Mouse (Mus musculus): ENCODE results near the gene Slc9a9. TPM values are rescaled to one million over a fixed set of nuclear protein-coding genes. Genes with fewer than 3 reads are reported as not detected.

Slc9a9 gene
- polyA plus RNA-seq, 1 experiment from 2014 or later = 4.4 TPM

- ATAC-seq (ENCODE audit: low read depth) = no peak
- H3K27ac ChIP-seq (ENCODE audit: low read length) = no peak overlapping the region
- H3K9ac ChIP-seq (ENCODE audit: low read length) = no peak overlapping the region
- no peaks in the 10 kb centered on the region for H3K9me3 ChIP-seq (ENCODE audit: control insufficient read depth, low read length)
- H3K4me1 ChIP-seq (replicated peaks; ENCODE audit: control insufficient read depth, insufficient read depth, low read length) = peaks cover 13% of the 10 kb centered on the region; the same call in 1 of the 2 replicates
- H3K27me3 ChIP-seq (ENCODE audit: control insufficient read depth, insufficient read depth, low read depth, low read length) = no peaks in the 10 kb centered on the region
- H3K4me3 ChIP-seq (ENCODE audit: low read length) = no peak overlapping the region
- 76% methylated on average over 3 of the region's 3 CpGs for WGBS
- no peak overlapping the region for H3K4me2 ChIP-seq (ENCODE audit: low read depth, low read length)
- no peaks in the 10 kb centered on the region for H3K36me3 ChIP-seq (ENCODE audit: control insufficient read depth, insufficient read depth, low read length)
Measured at GRCm38 (mm10) chr9:94678021-94678655, 8.4 kb downstream of the Slc9a9 start.

- ATAC-seq (ENCODE audit: low read depth) = peak; percentile 68
- Histone ChIP-seq H3K4me1 (replicated peaks; ENCODE audit: control insufficient read depth, insufficient read depth, low read length) (peaks cover 13% of the 10 kb centered on the region; the same call in 1 of the 2 replicates), H3K4me2 (ENCODE audit: low read depth, low read length) (peak overlapping the region; percentile 29), H3K4me3 (ENCODE audit: low read length) (no peak overlapping the region), H3K36me3 (ENCODE audit: control insufficient read depth, insufficient read depth, low read length) (no peaks in the 10 kb centered on the region), H3K27me3 (ENCODE audit: control insufficient read depth, insufficient read depth, low read depth, low read length) (no peaks in the 10 kb centered on the region), H3K9me3 (ENCODE audit: control insufficient read depth, low read length) (no peaks in the 10 kb centered on the region), H3K9ac (ENCODE audit: low read length) (no peak overlapping the region), H3K27ac (ENCODE audit: low read length) (no peak overlapping the region)
- 34% methylated on average over 18 of the region's 18 CpGs for WGBS
Measured at GRCm38 (mm10) chr9:94680468-94681094, 10.9 kb downstream of the Slc9a9 start.

- no peaks in the 10 kb centered on the region for H3K36me3 ChIP-seq (ENCODE audit: control insufficient read depth, insufficient read depth, low read length)
- H3K27me3 ChIP-seq (ENCODE audit: control insufficient read depth, insufficient read depth, low read depth, low read length) = no peaks in the 10 kb centered on the region
- no peak overlapping the region for H3K27ac ChIP-seq (ENCODE audit: low read length)
- H3K4me2 ChIP-seq (ENCODE audit: low read depth, low read length) = peak overlapping the region; percentile 29; the same call in 1 of the 2 replicates
- H3K9me3 ChIP-seq (ENCODE audit: control insufficient read depth, low read length) = no peaks in the 10 kb centered on the region
- no peak overlapping the region for H3K4me3 ChIP-seq (ENCODE audit: low read length)
- peaks cover 13% of the 10 kb centered on the region; the same call in 1 of the 2 replicates for H3K4me1 ChIP-seq (replicated peaks; ENCODE audit: control insufficient read depth, insufficient read depth, low read length)
- WGBS = 46% methylated on average over 8 of the region's 8 CpGs
- peak; percentile 40 for ATAC-seq (ENCODE audit: low read depth)
- no peak overlapping the region for H3K9ac ChIP-seq (ENCODE audit: low read length)
Measured at GRCm38 (mm10) chr9:94681095-94681487, 11.4 kb downstream of the Slc9a9 start.

GRCm38 (mm10) chr9:94682260-94682659 lies 12.6 kb downstream of the Slc9a9 start:
- H3K4me2 ChIP-seq (ENCODE audit: low read depth, low read length) = no peak overlapping the region
- no peak overlapping the region for H3K9ac ChIP-seq (ENCODE audit: low read length)
- H3K4me3 ChIP-seq (ENCODE audit: low read length) = no peak overlapping the region
- no peaks in the 10 kb centered on the region for H3K9me3 ChIP-seq (ENCODE audit: control insufficient read depth, low read length)
- peaks cover 13% of the 10 kb centered on the region; the same call in 1 of the 2 replicates for H3K4me1 ChIP-seq (replicated peaks; ENCODE audit: control insufficient read depth, insufficient read depth, low read length)
- no peaks in the 10 kb centered on the region for H3K36me3 ChIP-seq (ENCODE audit: control insufficient read depth, insufficient read depth, low read length)
- no peak overlapping the region for H3K27ac ChIP-seq (ENCODE audit: low read length)
- WGBS = 82% methylated on average over 2 of the region's 2 CpGs
- no peaks in the 10 kb centered on the region for H3K27me3 ChIP-seq (ENCODE audit: control insufficient read depth, insufficient read depth, low read depth, low read length)
- no peak for ATAC-seq (ENCODE audit: low read depth)

GRCm38 (mm10) chr9:94685640-94686039 lies 15.9 kb downstream of the Slc9a9 start:
- Histone ChIP-seq H3K9ac (ENCODE audit: low read length) (no peak overlapping the region), H3K9me3 (ENCODE audit: control insufficient read depth, low read length) (no peaks in the 10 kb centered on the region), H3K27me3 (ENCODE audit: control insufficient read depth, insufficient read depth, low read depth, low read length) (no peaks in the 10 kb centered on the region), H3K27ac (ENCODE audit: low read length) (no peak overlapping the region), H3K4me1 (replicated peaks; ENCODE audit: control insufficient read depth, insufficient read depth, low read length) (peaks cover 5% of the 10 kb centered on the region; the same call in 1 of the 2 replicates), H3K36me3 (ENCODE audit: control insufficient read depth, insufficient read depth, low read length) (no peaks in the 10 kb centered on the region), H3K4me2 (ENCODE audit: low read depth, low read length) (no peak overlapping the region), H3K4me3 (ENCODE audit: low read length) (no peak overlapping the region)
- WGBS = 58% methylated on average over 1 of the region's 1 CpGs
- no peak for ATAC-seq (ENCODE audit: low read depth)

- no peak overlapping the region for H3K4me2 ChIP-seq (ENCODE audit: low read depth, low read length)
- no peak overlapping the region for H3K9ac ChIP-seq (ENCODE audit: low read length)
- no peak overlapping the region for H3K4me3 ChIP-seq (ENCODE audit: low read length)
- 79% methylated on average over 2 of the region's 2 CpGs for WGBS
- no peak overlapping the region for H3K27ac ChIP-seq (ENCODE audit: low read length)
- H3K36me3 ChIP-seq (ENCODE audit: control insufficient read depth, insufficient read depth, low read length) = no peaks in the 10 kb centered on the region
- no peaks in the 10 kb centered on the region for H3K9me3 ChIP-seq (ENCODE audit: control insufficient read depth, low read length)
- no peaks in the 10 kb centered on the region for H3K27me3 ChIP-seq (ENCODE audit: control insufficient read depth, insufficient read depth, low read depth, low read length)
- H3K4me1 ChIP-seq (replicated peaks; ENCODE audit: control insufficient read depth, insufficient read depth, low read length) = peaks cover 1% of the 10 kb centered on the region; the same call in 1 of the 2 replicates
- ATAC-seq (ENCODE audit: low read depth) = no peak
Measured at GRCm38 (mm10) chr9:94686380-94686779, 16.7 kb downstream of the Slc9a9 start.

DNA sequence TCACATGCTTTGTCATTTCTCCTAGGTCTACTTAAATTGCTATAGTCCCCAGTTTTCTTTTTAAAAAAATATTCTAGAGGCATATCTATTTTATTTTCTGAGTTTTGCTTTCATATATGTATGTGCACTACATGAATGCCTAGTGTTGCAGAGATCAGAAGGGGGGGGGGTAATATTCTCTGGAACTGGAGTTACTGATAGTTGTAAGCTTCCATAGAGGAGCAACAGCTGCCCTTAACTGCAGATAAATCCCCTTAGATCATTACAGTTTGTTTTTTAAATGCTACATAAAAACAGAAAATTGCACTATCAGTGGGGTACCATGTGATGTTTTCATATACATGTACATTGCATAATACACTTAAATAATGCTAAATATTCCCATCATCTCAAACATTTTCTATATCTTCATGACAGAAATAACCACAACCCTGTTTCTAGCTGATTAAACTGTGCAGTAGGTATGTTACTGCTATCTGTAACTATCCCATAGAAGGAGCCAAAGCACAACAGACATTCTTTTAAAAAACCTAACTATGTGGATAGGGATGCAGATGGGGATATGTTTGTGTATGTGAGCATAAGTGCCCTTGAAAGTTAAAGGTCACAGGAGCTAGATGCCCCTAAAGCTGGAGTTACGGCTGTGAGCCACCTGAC lies 17.6 kb downstream of the Slc9a9 start:
- Histone ChIP-seq H3K4me2 (ENCODE audit: low read depth, low read length) (no peak overlapping the region), H3K4me3 (ENCODE audit: low read length) (no peak overlapping the region), H3K27ac (ENCODE audit: low read length) (no peak overlapping the region), H3K9ac (ENCODE audit: low read length) (no peak overlapping the region), H3K36me3 (ENCODE audit: control insufficient read depth, insufficient read depth, low read length) (no peaks in the 10 kb centered on the region), H3K4me1 (replicated peaks; ENCODE audit: control insufficient read depth, insufficient read depth, low read length) (peaks cover 11% of the 10 kb centered on the region), H3K27me3 (ENCODE audit: control insufficient read depth, insufficient read depth, low read depth, low read length) (no peaks in the 10 kb centered on the region), H3K9me3 (ENCODE audit: control insufficient read depth, low read length) (no peaks in the 10 kb centered on the region)
- 95% methylated on average over 1 of the region's 1 CpGs for WGBS
- no peak for ATAC-seq (ENCODE audit: low read depth)

GRCm38 (mm10) chr9:94691311-94692087 lies 21.8 kb downstream of the Slc9a9 start:
- Histone ChIP-seq H3K9me3 (ENCODE audit: control insufficient read depth, low read length) (no peaks in the 10 kb centered on the region), H3K27me3 (ENCODE audit: control insufficient read depth, insufficient read depth, low read depth, low read length) (no peaks in the 10 kb centered on the region), H3K36me3 (ENCODE audit: control insufficient read depth, insufficient read depth, low read length) (no peaks in the 10 kb centered on the region), H3K4me2 (ENCODE audit: low read depth, low read length) (no peak overlapping the region), H3K27ac (ENCODE audit: low read length) (no peak overlapping the region), H3K4me3 (ENCODE audit: low read length) (no peak overlapping the region), H3K9ac (ENCODE audit: low read length) (no peak overlapping the region), H3K4me1 (replicated peaks; ENCODE audit: control insufficient read depth, insufficient read depth, low read length) (peaks cover 11% of the 10 kb centered on the region)
- ATAC-seq (ENCODE audit: low read depth) = peak; percentile 49; the same call in 1 of the 2 replicates
- WGBS = 27% methylated on average over 10 of the region's 10 CpGs

GRCm38 (mm10) chr9:94692122-94692521 lies 22.4 kb downstream of the Slc9a9 start:
- no peak for ATAC-seq (ENCODE audit: low read depth)
- Histone ChIP-seq H3K27ac (ENCODE audit: low read length) (no peak overlapping the region), H3K4me3 (ENCODE audit: low read length) (no peak overlapping the region), H3K9me3 (ENCODE audit: control insufficient read depth, low read length) (no peaks in the 10 kb centered on the region), H3K27me3 (ENCODE audit: control insufficient read depth, insufficient read depth, low read depth, low read length) (no peaks in the 10 kb centered on the region), H3K9ac (ENCODE audit: low read length) (no peak overlapping the region), H3K36me3 (ENCODE audit: control insufficient read depth, insufficient read depth, low read length) (no peaks in the 10 kb centered on the region), H3K4me1 (replicated peaks; ENCODE audit: control insufficient read depth, insufficient read depth, low read length) (peaks cover 14% of the 10 kb centered on the region), H3K4me2 (ENCODE audit: low read depth, low read length) (no peak overlapping the region)
- 9% methylated on average over 7 of the region's 7 CpGs for WGBS

All from lung, embryonic 16.5 days (tissue).